ENCODE assay signal across 9 mouse cellular contexts in genomic region chr11:35011521-35012476, GRCm38 (mm10).
DNase-seq lines count a peak whose midpoint lies in the region; ATAC-seq and TF ChIP-seq lines count a peak whose summit lies in the region.
"Had no signal": no experiment of that assay in that cellular context is flagged by ENCODE, and none has a peak within 500 bp of the region (broad histone marks: within the 10 kb centered on the region; RNA-seq: fewer than 3 reads in every experiment).

No protein-coding gene starts in this region.

- peak; percentile 9 for DNase-seq in liver
- no peak for DNase-seq in liver, embryonic 11.5 days (ENCODE audit: low spot score)
- DNase-seq in left cerebral cortex, adult 2 months (ENCODE audit: extremely low spot score in 1 of 2, low spot score in 2 of 2), result peak; percentile 29 to 42
- peak; percentile 52 to 81 for DNase-seq in right cerebral cortex, postnatal 10 days (ENCODE audit: low spot score in 2 of 2)
- no peak for DNase-seq in gastrocnemius, postnatal 4 days (ENCODE audit: low spot score in 2 of 2)
- no peak for DNase-seq in testis, postnatal 10 days (ENCODE audit: low spot score)
- DNase-seq in heart, postnatal 10 days, result no peak

- no peak overlapping the region for H3K27ac ChIP-seq in liver, embryonic 11.5 days (ENCODE audit: low read depth, low read length)
- peak overlapping the region; percentile 77 for H3K27ac ChIP-seq in forebrain, embryonic 15.5 days (replicated peaks)
- H3K27ac ChIP-seq in left cerebral cortex, adult 2 months, result no peak overlapping the region

- TF ChIP-seq CTCF in left cerebral cortex, adult 2 months (IDR thresholded peaks at IDR 0.05), result no peak

- H3K4me3 ChIP-seq in liver, embryonic 11.5 days (ENCODE audit: low read depth, low read length), result no peak overlapping the region
- no peak overlapping the region for H3K4me3 ChIP-seq in forebrain, embryonic 15.5 days
- no peak overlapping the region for H3K4me3 ChIP-seq in left cerebral cortex, adult 2 months
- H3K4me3 ChIP-seq: megakaryocyte, embryonic 14.5 days had no signal

- no peaks in the 10 kb centered on the region for H3K36me3 ChIP-seq in liver, embryonic 11.5 days (ENCODE audit: control insufficient read depth, insufficient read depth, low read length)
- H3K36me3 ChIP-seq in forebrain, embryonic 15.5 days, result no peaks in the 10 kb centered on the region

- no peak overlapping the region for H3K4me2 ChIP-seq in liver, embryonic 11.5 days
- H3K4me2 ChIP-seq in forebrain, embryonic 15.5 days (replicated peaks), result no peak overlapping the region

- no peak overlapping the region for H3K9ac ChIP-seq in liver, embryonic 11.5 days (ENCODE audit: low read depth, low read length)
- no peak overlapping the region for H3K9ac ChIP-seq in forebrain, embryonic 15.5 days (replicated peaks)

- intact Hi-C loops in left cerebral cortex, adult 2 months (cut with DNase I), result loop anchor here (5.0 to 10.0 kb wide), 3 partner anchors 74 to 406 kb away; no protein-coding TSS in a partner anchor
- intact Hi-C loops in heart, postnatal 10 days (cut with DNase I), result no loop called here

- H3K4me1 ChIP-seq in liver, embryonic 11.5 days (replicated peaks; ENCODE audit: control insufficient read depth, insufficient read depth, low read length), result no peaks in the 10 kb centered on the region
- peaks cover 15% of the 10 kb centered on the region for H3K4me1 ChIP-seq in forebrain, embryonic 15.5 days
- H3K4me1 ChIP-seq: megakaryocyte, embryonic 14.5 days had no signal

- H3K9me3 ChIP-seq in liver, embryonic 11.5 days (ENCODE audit: control insufficient read depth, low read length), result no peaks in the 10 kb centered on the region
- no peaks in the 10 kb centered on the region for H3K9me3 ChIP-seq in forebrain, embryonic 15.5 days
- H3K9me3 ChIP-seq: megakaryocyte, embryonic 14.5 days had no signal

- H3K27me3 ChIP-seq in liver, embryonic 11.5 days (replicated peaks; ENCODE audit: control insufficient read depth, insufficient read depth, low read length), result peaks cover 2% of the 10 kb centered on the region; the same call in 1 of the 2 replicates
- H3K27me3 ChIP-seq in forebrain, embryonic 15.5 days, result no peaks in the 10 kb centered on the region

- no peak; the same call in 1 of the 2 replicates for ATAC-seq in liver, embryonic 11.5 days (replicated peaks; ENCODE audit: low FRiP score)
- peak; percentile 69 for ATAC-seq in forebrain, embryonic 15.5 days (replicated peaks)

- WGBS in liver, embryonic 11.5 days, result 56% methylated on average over 24 of the region's 24 CpGs
- WGBS in forebrain, embryonic 15.5 days, result 48% methylated on average over 24 of the region's 24 CpGs

Comparison
In these comparisons a context has a peak if more than half of its experiments do, and no peak if none do; other contexts are left out.
1. DNase-seq: peak in liver (single experiment), left cerebral cortex, adult 2 months (2 of 2) and right cerebral cortex, postnatal 10 days (2 of 2); none in liver, embryonic 11.5 days (single experiment), gastrocnemius, postnatal 4 days (0 of 2), testis, postnatal 10 days (single experiment) and heart, postnatal 10 days (0 of 2).